Mouse (Mus musculus): Measurements from ENCODE around the gene Smim11.
A peak's percentile ranks its signal among the peaks of the same experiment; 100 is the strongest.

Smim11 gene

GRCm38 (mm10) chr16:92319353-92320109 lies 18.4 kb downstream of the Smim11 start:
- DNase-seq (ENCODE audit: low read depth, low spot score): peak; percentile 78

GRCm38 (mm10) chr16:92320361-92320760 lies 19.3 kb downstream of the Smim11 start:
- no peak for DNase-seq (ENCODE audit: low read depth, low spot score)

- no peak for DNase-seq (ENCODE audit: low read depth, low spot score)
Measured at GRCm38 (mm10) chr16:92321341-92321740, 20.3 kb downstream of the Smim11 start, which contains the start of gene Fam243. Gene Fam243, minus strand, starts transcription at chr16:92321441.

- DNase-seq (ENCODE audit: low read depth, low spot score): no peak
Measured at GRCm38 (mm10) chr16:92324309-92325061, 23.4 kb downstream of the Smim11 start.

GRCm38 (mm10) chr16:92325062-92325406 lies 23.9 kb downstream of the Smim11 start:
- DNase-seq (ENCODE audit: low read depth, low spot score): no peak

GRCm38 (mm10) chr16:92327911-92328310 lies 26.8 kb downstream of the Smim11 start:
- DNase-seq (ENCODE audit: low read depth, low spot score): no peak

- no peak for DNase-seq (ENCODE audit: low read depth, low spot score)
Measured at GRCm38 (mm10) chr16:92330966-92331365, 29.9 kb downstream of the Smim11 start.

GRCm38 (mm10) chr16:92334600-92334999 lies 33.5 kb downstream of the Smim11 start:
- DNase-seq (ENCODE audit: low read depth, low spot score): no peak

GRCm38 (mm10) chr16:92336280-92336679 lies 35.2 kb downstream of the Smim11 start:
- DNase-seq (ENCODE audit: low read depth, low spot score): peak; percentile 27

GRCm38 (mm10) chr16:92340612-92341511 lies 39.8 kb downstream of the Smim11 start:
- peak; percentile 49 for DNase-seq (ENCODE audit: low read depth, low spot score)

GRCm38 (mm10) chr16:92345177-92345576 lies 44.1 kb downstream of the Smim11 start:
- DNase-seq (ENCODE audit: low read depth, low spot score): no peak

- no peak for DNase-seq (ENCODE audit: low read depth, low spot score)
Measured at GRCm38 (mm10) chr16:92346297-92346916, 45.3 kb downstream of the Smim11 start.

GRCm38 (mm10) chr16:92348941-92349340 lies 47.9 kb downstream of the Smim11 start:
- DNase-seq (ENCODE audit: low read depth, low spot score): no peak

- no peak for DNase-seq (ENCODE audit: low read depth, low spot score)
Measured at GRCm38 (mm10) chr16:92353295-92353694, 52.2 kb downstream of the Smim11 start.

GRCm38 (mm10) chr16:92353897-92354296 lies 52.8 kb downstream of the Smim11 start:
- no peak for DNase-seq (ENCODE audit: low read depth, low spot score)

GRCm38 (mm10) chr16:92355366-92355765 lies 54.3 kb downstream of the Smim11 start:
- no peak for DNase-seq (ENCODE audit: low read depth, low spot score)

- no peak for DNase-seq (ENCODE audit: low read depth, low spot score)
Measured at GRCm38 (mm10) chr16:92355982-92356381, 54.9 kb downstream of the Smim11 start.

GRCm38 (mm10) chr16:92357023-92357422 lies 55.9 kb downstream of the Smim11 start:
- DNase-seq (ENCODE audit: low read depth, low spot score): no peak

- DNase-seq (ENCODE audit: low read depth, low spot score): no peak
Measured at GRCm38 (mm10) chr16:92357566-92357965, 56.5 kb downstream of the Smim11 start.

- DNase-seq (ENCODE audit: low read depth, low spot score): no peak
Measured at GRCm38 (mm10) chr16:92358734-92359133, 57.6 kb downstream of the Smim11 start.

GRCm38 (mm10) chr16:92359229-92359628 lies 58.1 kb downstream of the Smim11 start, which contains the start of gene Kcne1:
Gene Kcne1, minus strand, starts transcription at chr16:92359468.
- DNase-seq (ENCODE audit: low read depth, low spot score): no peak

Data from telencephalon, adult 2 months (tissue).